Mouse (Mus musculus) heart, postnatal 25 days (tissue): ENCODE measurements around the gene Arf5. TPM values are rescaled to one million over a fixed set of nuclear protein-coding genes. Genes with fewer than 3 reads are reported as not detected.

Experiments
- DNase-seq: peaks from one replicate; pipeline ENCODE4 v3.0.0; 2022; ENCODE audit warnings: low spot score
- intact Hi-C: fragments of 180-260 bp; cut with DNase I; formaldehyde crosslinking; loops from one replicate; pipeline ENCODE4 v1.15.1; 2025
- total RNA-seq, 2 experiments: library from RNA; stranded (reverse); gene quantifications; 2 replicates each; pipeline ENCODE4 v1.2.3; 2021

Gene Arf5
- total RNA-seq, 2 experiments from 2014 or later, result 159 to 161 TPM

GRCm38 (mm10) chr6:28423767-28424695 is 671 bp downstream of the Arf5 start:
- DNase-seq, result peak; percentile 24
- intact Hi-C loops, result loop anchor here (5.0 kb wide), 3 partner anchors 38 to 162 kb away; partner anchors contain the start of gene Snd1

GRCm38 (mm10) chr6:28425019-28425418 is 1.7 kb downstream of the Arf5 start:
- intact Hi-C loops, result no loop called here

GRCm38 (mm10) chr6:28427096-28427839 is 3.9 kb downstream of the Arf5 start, which contains the start of gene Fscn3:
Fscn3 (plus strand) TSS chr6:28427789.
- no peak for DNase-seq
- intact Hi-C loops, result no loop called here

More at GRCm38 (mm10) chr6:28425019-28425418, 1.7 kb downstream of the Arf5 start:
- no peak for DNase-seq

- DNase-seq, result no peak
- intact Hi-C loops, result no loop called here
Measured at GRCm38 (mm10) chr6:28428290-28428689, 4.9 kb downstream of the Arf5 start, which contains the start of gene Gcc1. Gcc1 (minus strand) TSS chr6:28428390.

- no peak for DNase-seq
- intact Hi-C loops, result no loop called here
Measured at GRCm38 (mm10) chr6:28429870-28430269, 6.5 kb downstream of the Arf5 start.

- DNase-seq, result no peak
- intact Hi-C loops, result no loop called here
Measured at GRCm38 (mm10) chr6:28430795-28431537, 7.6 kb downstream of the Arf5 start.

- intact Hi-C loops, result no loop called here
- DNase-seq, result no peak
Measured at GRCm38 (mm10) chr6:28431538-28431855, 8.1 kb downstream of the Arf5 start.

GRCm38 (mm10) chr6:28447937-28448336 is 24.6 kb downstream of the Arf5 start:
- intact Hi-C loops, result no loop called here
- no peak for DNase-seq

GRCm38 (mm10) chr6:28449253-28449652 is 25.9 kb downstream of the Arf5 start, which contains the start of gene Pax4:
Pax4 (minus strand) TSS chr6:28449353.
- no peak for DNase-seq
- intact Hi-C loops, result no loop called here

GRCm38 (mm10) chr6:28450481-28450880 is 27.1 kb downstream of the Arf5 start:
- intact Hi-C loops, result no loop called here
- DNase-seq, result no peak

- DNase-seq, result no peak
- intact Hi-C loops, result no loop called here
Measured at GRCm38 (mm10) chr6:28450977-28451376, 27.6 kb downstream of the Arf5 start.

- intact Hi-C loops, result loop anchor here (1.0 kb wide), 1 partner anchor 147 kb away; no protein-coding TSS in a partner anchor
- DNase-seq, result no peak
Measured at GRCm38 (mm10) chr6:28459221-28459668, 35.9 kb downstream of the Arf5 start.

GRCm38 (mm10) chr6:28460534-28460933 is 37.2 kb downstream of the Arf5 start:
- intact Hi-C loops, result loop anchor here (1.0 to 10.0 kb wide), 4 partner anchors 38 to 564 kb away; partner anchors contain the start of gene Arf5
- peak; percentile 27 for DNase-seq

GRCm38 (mm10) chr6:28464630-28465029 is 41.3 kb downstream of the Arf5 start:
- intact Hi-C loops, result loop anchor here (5.0 to 10.0 kb wide), 2 partner anchors 42 to 560 kb away; partner anchors contain the start of gene Arf5
- no peak for DNase-seq

GRCm38 (mm10) chr6:28470017-28470602 is 46.8 kb downstream of the Arf5 start:
- DNase-seq, result no peak
- intact Hi-C loops, result no loop called here

- intact Hi-C loops, result no loop called here
- no peak for DNase-seq
Measured at GRCm38 (mm10) chr6:28470621-28471020, 47.3 kb downstream of the Arf5 start.

- DNase-seq, result no peak
- intact Hi-C loops, result no loop called here
Measured at GRCm38 (mm10) chr6:28471284-28472035, 48.1 kb downstream of the Arf5 start.

GRCm38 (mm10) chr6:28474211-28474610 is 50.9 kb downstream of the Arf5 start:
- intact Hi-C loops, result no loop called here
- no peak for DNase-seq

GRCm38 (mm10) chr6:28474839-28475238 is 51.5 kb downstream of the Arf5 start, which contains the start of gene Snd1:
Snd1 (plus strand) TSS chr6:28475139.
- no peak for DNase-seq
- intact Hi-C loops, result loop anchor here (5.0 kb wide), 1 partner anchor 53 kb away; the partner anchor contains the start of gene Arf5
